Mouse (Mus musculus) MEL (cell line): Measurements from ENCODE around the gene Pde4b.

Experiments used
- CHD2 ChIP-seq: IDR thresholded peaks from 2 replicates; pipeline ENCODE4 v1.6.1; 2011; ENCODE audit warnings: low read length, improper control_type of control experiment
- CTCF ChIP-seq, 3 experiments: IDR thresholded peaks in 2 of 3; conservative IDR thresholded peaks in 1 of 3; 2 replicates each; pipeline ENCODE4 v1.5.1; 2011 to 2012; ENCODE audit warnings: low read length in 3 of 3, low read depth in 2 of 3, mild to moderate bottlenecking in 2 of 3, improper control_type of control experiment in 1 of 3, inconsistent platforms in 1 of 3, mixed read lengths in 1 of 3, moderate library complexity in 1 of 3; ENCODE audit not compliant: control insufficient read depth in 1 of 3, insufficient read depth in 1 of 3, poor library complexity in 1 of 3, severe bottlenecking in 1 of 3
- ETS1 ChIP-seq: IDR thresholded peaks from 2 replicates; pipeline ENCODE4 v1.6.1; 2012; ENCODE audit warnings: low read depth, mild to moderate bottlenecking, inconsistent platforms, low read length, improper control_type of control experiment, moderate library complexity
- JUND ChIP-seq: IDR thresholded peaks from 2 replicates; pipeline ENCODE4 v1.6.1; 2011; ENCODE audit warnings: low read depth, mild to moderate bottlenecking, improper control_type of control experiment, low read length
- MAX ChIP-seq: IDR thresholded peaks from 2 replicates; pipeline ENCODE4 v1.6.1; 2011; ENCODE audit warnings: low read length, improper control_type of control experiment
- NRF1 ChIP-seq: IDR thresholded peaks from 2 replicates; pipeline ENCODE4 v1.6.1; 2014; ENCODE audit warnings: low read depth, mild to moderate bottlenecking, inconsistent platforms, low read length, improper control_type of control experiment, moderate library complexity; ENCODE audit not compliant: poor library complexity, insufficient read depth, severe bottlenecking
- POLR2A ChIP-seq, 2 experiments: IDR thresholded peaks; 2 replicates each; pipeline ENCODE4 v1.6.1; 2011 to 2012; ENCODE audit warnings: low read length in 2 of 2, mild to moderate bottlenecking in 2 of 2, control low read depth in 1 of 2, improper control_type of control experiment in 1 of 2, low read depth in 1 of 2, moderate library complexity in 1 of 2; ENCODE audit not compliant: control insufficient read depth in 1 of 2, insufficient read depth in 1 of 2, poor library complexity in 1 of 2
- POLR2AphosphoS2 ChIP-seq: IDR thresholded peaks from 2 replicates; pipeline ENCODE4 v1.6.1; 2011; ENCODE audit warnings: low read length, improper control_type of control experiment
- RCOR1 ChIP-seq: IDR thresholded peaks from 2 replicates; pipeline ENCODE4 v1.6.1; 2012; ENCODE audit warnings: low read depth, mild to moderate bottlenecking, inconsistent platforms, low read length, improper control_type of control experiment

DNA sequence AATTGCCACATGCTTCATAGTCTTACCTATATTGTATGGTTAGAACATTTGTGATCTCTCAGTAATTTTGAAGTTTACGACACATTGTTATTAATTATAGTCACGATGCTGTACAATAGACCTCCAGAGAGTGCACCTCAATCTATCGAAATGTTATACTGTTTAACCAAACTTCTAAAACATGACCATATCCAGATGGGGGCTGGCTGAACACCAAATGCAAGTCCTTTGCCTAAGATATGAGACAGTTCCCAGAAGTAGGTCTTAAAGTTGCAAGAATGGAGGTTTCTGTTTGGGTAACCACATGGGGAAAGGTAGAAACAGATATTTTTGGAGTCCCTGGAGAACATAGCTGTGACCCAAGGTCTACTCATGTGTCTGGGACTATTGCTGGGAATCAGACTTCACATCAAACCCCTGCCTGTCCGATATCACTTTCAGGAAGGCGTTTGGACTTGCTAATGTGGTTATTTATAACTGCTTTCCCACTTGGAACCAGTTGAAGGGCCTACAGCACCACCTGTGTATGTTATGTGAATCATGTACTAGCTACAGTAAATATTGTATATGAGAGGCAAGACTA is 452.3 kb downstream of the Pde4b start:
- TF ChIP-seq MAX (no peak), RCOR1 (no peak), CTCF (IDR thresholded peaks at IDR 0.05 in 2 of 3, conservative IDR thresholded peaks at IDR 0.05 in 1 of 3; ENCODE audit: control insufficient read depth in 1 of 3, insufficient read depth in 1 of 3, low read depth in 2 of 3, low read length in 3 of 3, poor library complexity in 1 of 3, severe bottlenecking in 1 of 3) (no peak), POLR2A (IDR thresholded peaks at IDR 0.05; ENCODE audit: control insufficient read depth in 1 of 2, insufficient read depth in 1 of 2, low read depth in 1 of 2, low read length in 2 of 2, poor library complexity in 1 of 2) (no peak), ETS1 (no peak), JUND (no peak), NRF1 (no peak), CHD2 (no peak), POLR2AphosphoS2 (no peak)
